Mouse (Mus musculus) 416B (cell line): ENCODE results near the gene Ap2a1.
"Not testable (repeated sequence)": the region's sequence is repeated elsewhere in the genome, so short reads cannot be mapped to it uniquely, and the experiment has no call there.

Source experiments
- DNase-seq: peaks from one replicate; pipeline ENCODE4 v3.0.0; 2011; ENCODE audit warnings: low read depth

Ap2a1 gene

DNA sequence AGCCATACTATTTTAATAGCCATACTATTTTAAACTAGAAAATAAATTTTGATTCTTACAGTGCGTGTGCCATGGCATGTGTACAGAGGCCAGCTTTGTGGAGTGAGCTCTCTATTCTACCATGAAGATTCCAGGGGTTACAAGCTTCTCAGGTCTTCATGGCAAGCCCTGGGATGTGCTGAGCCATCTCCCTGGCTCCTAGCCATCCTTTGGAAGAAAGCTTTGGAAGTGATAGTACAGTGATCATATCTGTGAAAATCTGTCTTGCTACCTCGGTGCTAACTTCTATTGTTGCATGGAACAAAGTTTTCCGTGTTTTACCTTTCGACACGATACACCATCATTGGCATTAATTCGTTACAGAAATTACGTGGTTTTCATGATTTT is 34.1 kb downstream of the Ap2a1 start:
- no peak for DNase-seq

DNA sequence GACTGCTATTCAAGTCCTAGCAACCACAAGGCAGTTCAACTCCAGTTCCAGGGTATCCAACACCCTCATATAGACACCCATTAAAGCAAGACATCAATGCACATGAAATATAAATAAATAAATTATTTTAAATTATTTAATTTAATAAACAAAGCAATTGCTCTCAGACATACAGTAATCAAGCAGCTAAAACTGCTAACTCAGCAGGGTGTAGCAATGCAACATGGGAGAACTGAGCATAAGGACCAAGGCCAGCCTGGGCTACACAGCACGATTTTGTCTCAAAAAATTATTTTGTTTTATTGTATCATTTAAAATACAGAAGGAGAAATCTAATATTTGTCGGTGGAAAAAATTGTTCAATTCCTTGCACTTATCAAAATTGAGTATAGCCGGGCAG is 35.1 kb downstream of the Ap2a1 start:
- no peak for DNase-seq

- DNase-seq, result no peak
Observed at GRCm38 (mm10) chr7:44893197-44893596, 36.1 kb downstream of the Ap2a1 start.

DNA sequence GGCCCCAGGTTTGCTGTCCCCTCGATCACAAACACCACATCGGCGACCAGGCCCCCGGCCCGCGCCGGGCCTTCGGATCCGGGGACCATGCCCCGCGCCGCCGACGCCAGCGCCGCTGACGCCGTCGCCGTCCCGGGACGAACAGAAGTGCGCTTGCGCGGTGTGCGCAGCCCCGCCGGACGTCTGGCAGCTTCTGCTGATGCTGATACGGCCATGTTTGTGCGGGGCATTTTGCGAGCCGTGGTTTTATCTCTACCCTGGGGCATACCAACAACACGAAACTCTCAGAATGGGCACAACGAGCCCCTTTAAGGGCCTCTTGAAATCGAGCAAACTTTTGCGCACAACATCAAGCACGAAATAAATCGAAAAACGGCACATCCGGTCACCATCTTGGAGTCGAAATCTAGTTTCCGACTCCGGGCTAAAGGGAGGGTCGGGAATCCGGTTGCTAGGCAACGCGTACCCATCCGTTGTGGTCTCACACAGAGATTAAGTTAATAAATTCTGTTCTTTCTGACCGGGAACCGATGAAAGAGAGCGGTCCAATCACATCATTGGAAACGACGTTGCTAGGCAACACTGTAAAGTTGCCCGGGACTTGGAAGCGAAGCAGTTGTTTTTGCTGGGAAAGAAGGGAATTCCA is 36.9 kb downstream of the Ap2a1 start, which contains the start of gene Med25:
TSS of gene Med25 (minus strand) at position 437 of the 646 bp plus-strand sequence.
- peak; percentile 94 for DNase-seq

DNA sequence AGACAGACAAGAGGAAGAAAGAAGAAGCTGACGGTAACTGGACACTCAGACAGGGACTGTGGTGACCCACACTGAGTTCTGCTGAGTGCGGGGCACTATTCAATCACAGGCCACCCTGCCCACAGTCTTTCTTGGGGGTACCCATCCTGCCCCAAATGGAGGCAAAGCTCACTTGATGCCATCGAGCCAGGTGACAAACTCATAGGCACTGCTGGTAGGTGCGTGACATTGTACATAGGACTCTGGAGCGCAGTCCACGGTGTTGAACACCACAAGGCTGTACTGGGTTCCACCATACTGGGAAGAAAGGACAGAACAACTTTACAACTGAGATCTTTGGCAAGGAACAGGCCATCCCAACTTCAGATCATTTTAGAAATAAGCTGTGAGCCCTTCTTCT is 37.7 kb downstream of the Ap2a1 start:
- DNase-seq, result peak; percentile 28

- DNase-seq, result no peak
Observed at GRCm38 (mm10) chr7:44890737-44891136, 38.6 kb downstream of the Ap2a1 start.

DNA sequence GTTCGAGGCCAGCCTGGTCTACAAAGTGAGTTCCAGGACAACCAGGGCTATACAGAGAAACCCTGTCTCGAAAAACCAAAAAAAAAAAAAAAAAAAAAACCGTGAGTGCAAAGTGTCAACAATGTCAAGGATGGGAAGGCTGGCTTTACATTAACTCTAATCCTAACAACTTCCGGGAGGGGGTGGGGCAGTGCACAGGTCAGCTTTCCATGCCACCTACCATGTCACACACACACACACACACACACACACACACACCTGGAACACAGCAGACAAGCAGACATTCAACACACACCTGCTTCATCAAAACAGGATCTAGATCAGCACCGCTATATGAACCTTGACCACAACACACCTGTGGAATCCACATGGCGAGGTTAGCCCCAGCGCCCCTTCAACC is 39.1 kb downstream of the Ap2a1 start:
- DNase-seq, result no peak

GRCm38 (mm10) chr7:44888256-44889105 is 40.8 kb downstream of the Ap2a1 start:
- DNase-seq, result no peak

- no peak for DNase-seq
Observed at GRCm38 (mm10) chr7:44886964-44887363, 42.3 kb downstream of the Ap2a1 start.

DNA sequence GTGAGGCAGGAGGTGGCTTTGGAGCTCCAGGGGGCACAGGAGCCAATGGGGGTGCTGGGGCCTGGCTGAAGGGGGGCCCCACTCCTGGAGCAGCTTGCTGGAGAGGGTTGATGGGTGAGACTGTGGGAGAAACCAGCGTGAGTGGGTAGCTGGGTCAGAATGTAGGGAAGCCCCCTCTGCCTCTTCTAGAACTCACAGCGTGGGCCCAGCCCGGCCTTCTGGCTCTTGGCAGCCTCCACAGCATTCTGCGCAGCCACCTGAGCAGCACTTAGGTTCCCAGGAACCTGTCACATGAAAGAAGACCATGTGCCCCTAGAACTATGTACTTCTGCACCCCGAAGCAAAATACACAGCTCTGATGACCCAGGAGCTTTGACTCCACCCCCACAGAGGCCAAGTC is 44.7 kb downstream of the Ap2a1 start:
- DNase-seq, result no peak

DNA sequence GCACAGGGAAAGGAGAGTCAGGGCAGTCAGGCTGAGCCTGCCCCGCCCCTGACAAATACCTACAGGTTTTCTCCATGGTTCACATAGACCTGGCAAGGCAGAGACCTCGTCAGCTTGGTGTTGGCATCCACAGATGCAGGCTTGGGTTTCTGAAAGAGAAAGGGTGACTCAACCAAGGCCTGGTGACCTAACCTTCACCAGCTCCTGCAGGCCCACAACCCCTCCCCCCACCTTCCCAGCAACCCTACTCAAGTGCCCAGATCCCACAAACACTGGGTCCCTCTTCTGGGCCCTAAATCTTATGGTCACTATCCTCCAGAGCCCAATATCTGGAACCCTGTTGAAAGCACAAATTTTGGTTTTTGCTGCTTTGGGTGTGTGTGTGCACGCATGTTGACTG is 46.3 kb downstream of the Ap2a1 start:
- DNase-seq, result no peak

- DNase-seq, result no peak
Observed at GRCm38 (mm10) chr7:44877833-44878232, 51.5 kb downstream of the Ap2a1 start.

GRCm38 (mm10) chr7:44871774-44872173 is 57.5 kb downstream of the Ap2a1 start:
- DNase-seq, result not testable (repeated sequence)

GRCm38 (mm10) chr7:44871181-44871580 is 58.1 kb downstream of the Ap2a1 start:
- no peak for DNase-seq

DNA sequence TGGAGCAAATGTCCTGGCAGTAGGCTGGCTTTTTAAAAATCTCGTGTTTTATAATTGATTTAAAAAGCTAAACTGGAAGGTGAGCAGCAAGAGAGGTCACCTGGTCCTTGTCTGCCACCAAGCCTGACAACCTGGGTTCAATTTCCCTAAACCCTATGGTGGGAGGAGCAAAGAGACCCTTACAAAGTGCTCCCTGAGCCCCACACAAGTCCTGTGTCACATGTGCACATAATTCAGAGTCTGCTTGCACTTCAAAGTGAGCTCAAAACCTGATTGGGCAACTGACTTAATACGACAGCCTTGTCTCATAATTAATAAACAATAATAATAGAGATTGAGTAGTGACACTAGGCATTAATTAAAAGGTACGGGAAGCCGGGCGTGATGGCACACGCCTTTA is 58.7 kb downstream of the Ap2a1 start:
- DNase-seq, result no peak

GRCm38 (mm10) chr7:44869697-44870528 is 59.4 kb downstream of the Ap2a1 start, which contains the start of gene Ptov1:
Gene Ptov1, minus strand, starts transcription at chr7:44869788.
- peak; percentile 99 for DNase-seq

DNA sequence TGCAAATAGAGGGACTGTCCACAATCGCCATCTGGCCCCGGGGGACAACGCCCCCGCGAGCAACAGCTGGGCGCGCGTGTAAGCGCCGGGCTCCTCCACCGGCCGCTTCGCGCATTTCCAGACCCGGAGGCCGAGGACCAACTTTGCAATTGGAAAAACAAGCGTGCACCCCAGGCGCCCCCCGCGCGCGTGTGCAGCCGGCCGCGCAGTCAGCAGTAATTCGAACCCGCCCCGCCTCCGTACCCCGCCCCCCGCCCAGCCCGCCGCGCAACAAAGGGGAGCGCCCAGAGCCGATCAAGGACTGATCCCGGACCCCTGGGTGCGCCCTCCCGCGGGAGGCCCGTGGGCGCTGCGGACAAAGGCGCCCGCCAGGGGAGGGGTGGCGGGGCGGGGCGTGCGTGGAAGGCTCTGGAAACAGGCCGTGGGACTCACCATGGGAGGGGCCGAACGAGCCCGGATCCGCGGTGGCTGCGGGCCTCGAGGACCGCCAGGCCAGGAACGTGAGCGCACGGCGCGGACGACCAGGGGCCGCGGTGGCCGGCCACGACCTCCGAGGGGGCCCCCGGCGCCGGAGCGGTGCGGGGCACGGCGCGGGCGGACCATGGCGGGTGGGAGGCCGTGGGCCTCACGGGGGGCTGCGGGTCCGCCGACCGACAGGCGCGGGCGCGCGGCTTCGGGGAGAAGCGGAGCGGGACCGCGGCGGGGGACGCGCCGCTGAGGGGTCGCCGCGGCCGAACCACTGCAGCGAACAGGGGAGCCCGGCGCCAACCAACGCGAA is 60.2 kb downstream of the Ap2a1 start:
- DNase-seq, result peak; percentile 61

DNA sequence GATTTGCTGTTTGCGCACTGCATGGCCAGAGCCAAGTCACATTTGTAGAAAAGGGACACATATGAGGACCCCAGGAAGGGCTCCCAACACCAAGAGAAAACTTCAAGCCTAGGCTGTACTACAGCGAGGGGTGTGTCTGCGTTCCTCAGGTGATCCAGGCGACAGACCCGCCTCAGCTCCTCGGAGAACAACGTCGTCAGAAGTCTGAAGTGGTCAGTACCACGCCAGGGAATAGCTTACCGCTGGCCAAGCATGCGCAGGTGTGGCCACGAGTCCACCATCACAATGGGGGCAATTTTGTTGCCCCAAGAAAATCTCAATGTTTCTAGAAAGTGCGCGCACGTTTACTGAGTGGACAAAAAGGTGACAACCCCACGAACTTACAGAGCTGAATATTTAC is 60.8 kb downstream of the Ap2a1 start:
- DNase-seq, result peak; percentile 45

- no peak for DNase-seq
Observed at GRCm38 (mm10) chr7:44867802-44868201, 61.5 kb downstream of the Ap2a1 start.

DNA sequence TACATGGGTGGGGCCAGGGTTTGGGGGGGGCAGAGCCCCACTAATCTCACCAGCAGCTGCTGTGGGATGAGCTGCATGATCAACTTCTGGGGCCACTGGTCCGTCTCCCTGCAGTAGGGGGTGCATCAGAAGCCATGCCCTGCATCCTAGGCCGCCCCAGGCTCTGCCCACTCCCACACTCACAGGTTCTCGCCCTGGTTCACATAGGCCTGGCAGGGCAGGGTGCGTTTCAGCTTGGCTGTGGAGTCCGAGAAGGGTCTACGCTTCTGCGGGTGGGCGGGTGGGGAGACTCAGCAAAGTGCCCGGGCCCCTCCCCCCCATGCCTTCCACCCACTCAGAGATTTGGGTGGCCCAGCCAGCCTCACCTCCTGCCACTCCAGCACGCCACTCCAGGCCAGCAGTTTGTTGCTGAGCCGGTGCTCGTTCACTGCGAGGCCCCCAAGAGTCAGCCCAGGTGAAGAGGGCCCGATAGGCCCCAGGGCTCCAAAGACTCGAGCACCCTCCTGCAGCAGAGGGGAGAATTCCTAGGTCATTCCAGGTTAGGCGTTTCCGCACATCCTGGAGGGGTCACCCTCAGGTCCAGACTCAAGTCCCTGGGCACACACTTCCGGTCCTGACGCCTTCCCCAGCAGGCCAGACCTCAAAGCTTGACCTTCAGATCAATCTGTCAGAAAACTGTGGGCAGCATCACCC is 62.1 kb downstream of the Ap2a1 start:
- DNase-seq, result peak; percentile 34
